Mouse (Mus musculus): Measurements from ENCODE around the gene Tanc2.

GRCm38 (mm10) chr11:105936974-105937373 is 347.2 kb downstream of the Tanc2 start:
- TF ChIP-seq CTCF (IDR thresholded peaks at IDR 0.05; ENCODE audit: borderline replicate concordance, control insufficient read depth, extremely low read depth, insufficient read depth, low read length, poor library complexity) (no peak), POLR2A (IDR thresholded peaks at IDR 0.05; ENCODE audit: control insufficient read depth, extremely low read depth, insufficient read depth, low read length, poor library complexity) (no peak)

Measured in thymus, adult 2 months (tissue).